Mouse (Mus musculus): ENCODE data around the gene Prom1.

Gene Prom1

GRCm38 (mm10) chr5:44080276-44081054 lies 21.4 kb downstream of the Prom1 start:
- DNase-seq = no peak

- no peak for DNase-seq
These were observed 26.4 kb downstream of the Prom1 start for GRCm38 (mm10) chr5:44075432-44075831.

GRCm38 (mm10) chr5:44073634-44074033 lies 28.2 kb downstream of the Prom1 start:
- DNase-seq = no peak

- no peak for DNase-seq
These were observed 31.2 kb downstream of the Prom1 start for GRCm38 (mm10) chr5:44070529-44071133.

- DNase-seq = no peak
These were observed 43.6 kb downstream of the Prom1 start for GRCm38 (mm10) chr5:44058258-44058657.

GRCm38 (mm10) chr5:44050213-44050612 lies 51.6 kb downstream of the Prom1 start:
- DNase-seq = no peak

GRCm38 (mm10) chr5:44049395-44049976 lies 52.3 kb downstream of the Prom1 start:
- DNase-seq = no peak

- no peak for DNase-seq
These were observed 53.1 kb downstream of the Prom1 start for GRCm38 (mm10) chr5:44048568-44049363.

- DNase-seq = no peak
These were observed 60.1 kb downstream of the Prom1 start for GRCm38 (mm10) chr5:44041725-44042124.

GRCm38 (mm10) chr5:44041056-44041455 lies 60.8 kb downstream of the Prom1 start:
- no peak for DNase-seq

- no peak for DNase-seq
These were observed 103.4 kb downstream of the Prom1 start for GRCm38 (mm10) chr5:43998295-43998989.

GRCm38 (mm10) chr5:43997626-43998025 lies 104.2 kb downstream of the Prom1 start:
- DNase-seq = no peak

- no peak for DNase-seq
These were observed 105.7 kb downstream of the Prom1 start for GRCm38 (mm10) chr5:43996162-43996561.

- no peak for DNase-seq
These were observed 106.9 kb downstream of the Prom1 start for GRCm38 (mm10) chr5:43994981-43995380.

GRCm38 (mm10) chr5:43990316-43990715 lies 111.5 kb downstream of the Prom1 start:
- peak; percentile 71 to 77 for DNase-seq

GRCm38 (mm10) chr5:43989017-43989416 lies 112.8 kb downstream of the Prom1 start:
- DNase-seq = peak; percentile 13 to 28

- DNase-seq = no peak
These were observed 115.6 kb downstream of the Prom1 start for GRCm38 (mm10) chr5:43986212-43986611.

GRCm38 (mm10) chr5:43982896-43983295 lies 118.9 kb downstream of the Prom1 start:
- no peak for DNase-seq

GRCm38 (mm10) chr5:43981620-43982019 lies 120.2 kb downstream of the Prom1 start, which contains the start of gene Fgfbp1:
TSS of gene Fgfbp1 (minus strand) at chr5:43981779.
- no peak for DNase-seq

GRCm38 (mm10) chr5:43980397-43980796 lies 121.4 kb downstream of the Prom1 start:
- no peak for DNase-seq

GRCm38 (mm10) chr5:43976821-43977561 lies 124.8 kb downstream of the Prom1 start:
- DNase-seq = no peak

- DNase-seq = no peak
These were observed 127.7 kb downstream of the Prom1 start for GRCm38 (mm10) chr5:43974166-43974565.
